Mouse (Mus musculus) olfactory bulb, adult 2 months (tissue): ENCODE results near the gene Snx17. TPM values are rescaled to one million over a fixed set of nuclear protein-coding genes. Genes with fewer than 3 reads are reported as not detected.
A peak's percentile ranks its signal among the peaks of the same experiment; 100 is the strongest.

Experiments
- H3K27ac ChIP-seq: fragments of 200-500 bp; 2 replicates; pipeline ENCODE4 v1.5.1; 2012; ENCODE audit warnings: low read depth, low read length; ENCODE audit not compliant: insufficient read depth
- H3K4me1 ChIP-seq: fragments of 200-500 bp; 2 replicates; pipeline ENCODE4 v1.6.1; 2012; ENCODE audit warnings: low read length; ENCODE audit not compliant: control insufficient read depth, insufficient read depth
- H3K4me3 ChIP-seq: fragments of 200-500 bp; 2 replicates; pipeline ENCODE4 v1.5.1; 2012; ENCODE audit warnings: mild to moderate bottlenecking, low read depth, low read length, moderate library complexity; ENCODE audit not compliant: insufficient read depth
- CTCF ChIP-seq: fragments of 200-500 bp; IDR thresholded peaks from 2 replicates; pipeline ENCODE4 v1.5.1; 2012; ENCODE audit warnings: low read depth, mild to moderate bottlenecking, low read length, moderate library complexity; ENCODE audit not compliant: insufficient read depth
- POLR2A ChIP-seq: fragments of 200-500 bp; IDR thresholded peaks from 2 replicates; pipeline ENCODE4 v1.6.1; 2012; ENCODE audit warnings: mild to moderate bottlenecking, low read depth, low read length, moderate library complexity; ENCODE audit not compliant: insufficient read depth
- WGBS: fragments of 180-500 bp; shearing (Covaris S2); methylation state at CpG from one replicate; pipeline ENCODE4 v1.1.7; 2018; 5-methylcytosine and 5-hydroxymethylcytosine counted together
- polyA plus RNA-seq: library from polyadenylated mRNA; stranded (reverse); fragments of >200 nt; gene quantifications from 2 replicates; pipeline ENCODE4 v1.2.4, GENCODE M21; 2012; ENCODE audit warnings: low replicate concordance; ENCODE audit not compliant: missing spikeins, insufficient read depth, insufficient read length

The Snx17 gene
- polyA plus RNA-seq, 1 experiment: not detected

- TF ChIP-seq CTCF: no peak
- no peak for TF ChIP-seq POLR2A
- peak overlapping the region; percentile 64 for H3K27ac ChIP-seq
- H3K4me3 ChIP-seq: peak overlapping the region; percentile 97
- WGBS: under 1% methylated on average over 40 of the region's 40 CpGs
- H3K4me1 ChIP-seq: 0 out of 2 replicates have a peak, but pooled peaks cover 2% of the 10 kb centered on the region
Measured at GRCm38 (mm10) chr5:31219911-31220447, 27.0 kb downstream of the Snx17 start.

- TF ChIP-seq POLR2A: peak; percentile 95
- TF ChIP-seq CTCF: no peak
- H3K27ac ChIP-seq: peak within 1 kb of the TSS; percentile 64
- peak within 1 kb of the TSS; percentile 97 for H3K4me3 ChIP-seq
- under 1% methylated on average over 68 of the region's 70 CpGs for WGBS
- H3K4me1 ChIP-seq: 0 out of 2 replicates have a peak, but pooled peaks cover 2% of the 10 kb centered on the region
Measured at GRCm38 (mm10) chr5:31220448-31221303, 27.6 kb downstream of the Snx17 start, which contains the start of gene Ppm1g. Ppm1g (minus strand) TSS chr5:31220687.

GRCm38 (mm10) chr5:31221304-31221945, 28.4 kb downstream of the Snx17 start:
- 0 out of 2 replicates have a peak, but pooled peaks cover 2% of the 10 kb centered on the region for H3K4me1 ChIP-seq
- WGBS: 8% methylated on average over 11 of the region's 11 CpGs
- TF ChIP-seq POLR2A (no peak), CTCF (no peak)
- peak overlapping the region; percentile 54; the same call in 1 of the 2 replicates for H3K27ac ChIP-seq
- H3K4me3 ChIP-seq: peak overlapping the region; percentile 97

GRCm38 (mm10) chr5:31222696-31223095, 29.7 kb downstream of the Snx17 start:
- TF ChIP-seq POLR2A: no peak
- no peak for TF ChIP-seq CTCF
- no peak overlapping the region for H3K4me3 ChIP-seq
- H3K27ac ChIP-seq: no peak overlapping the region
- WGBS: 93% methylated on average over 9 of the region's 9 CpGs
- 0 out of 2 replicates have a peak, but pooled peaks cover 2% of the 10 kb centered on the region for H3K4me1 ChIP-seq

- Histone ChIP-seq H3K4me3 (no peak overlapping the region), H3K4me1 (no peaks in the 10 kb centered on the region), H3K27ac (no peak overlapping the region)
- TF ChIP-seq CTCF: no peak
- no peak for TF ChIP-seq POLR2A
- 82% methylated on average over 1 of the region's 1 CpGs for WGBS
Measured at GRCm38 (mm10) chr5:31226641-31227040, 33.6 kb downstream of the Snx17 start.

GRCm38 (mm10) chr5:31240637-31241521, 47.9 kb downstream of the Snx17 start, which contains the start of the genes Nrbp1 and Gm9970:
Nrbp1 (plus strand) TSS chr5:31240864.
Gm9970 (minus strand) TSS chr5:31241232.
- TF ChIP-seq POLR2A: peak; percentile 95
- no peak for TF ChIP-seq CTCF
- Histone ChIP-seq H3K27ac (peak within 1 kb of the TSS; percentile 83), H3K4me3 (peak within 1 kb of the TSS; percentile 71), H3K4me1 (no peaks in the 10 kb centered on the region)
- under 1% methylated on average over 98 of the region's 103 CpGs for WGBS

GRCm38 (mm10) chr5:31241522-31242034, 48.6 kb downstream of the Snx17 start:
- no peak overlapping the region for H3K27ac ChIP-seq
- no peaks in the 10 kb centered on the region for H3K4me1 ChIP-seq
- 0% methylated on average over 13 of the region's 13 CpGs for WGBS
- peak overlapping the region; percentile 71 for H3K4me3 ChIP-seq
- TF ChIP-seq POLR2A (no peak), CTCF (no peak)

- H3K27ac ChIP-seq: no peak overlapping the region
- no peak overlapping the region for H3K4me3 ChIP-seq
- TF ChIP-seq POLR2A (no peak), CTCF (no peak)
- 11% methylated on average over 10 of the region's 10 CpGs for WGBS
- no peaks in the 10 kb centered on the region for H3K4me1 ChIP-seq
Measured at GRCm38 (mm10) chr5:31242191-31242590, 49.2 kb downstream of the Snx17 start.

Other genes starting within 250 kb of the Snx17 start
- gene Cgref1, start 247.6 kb upstream of the Snx17 start, polyA plus RNA-seq: not detected in 2 replicates
- gene Preb, start 232.9 kb upstream of the Snx17 start, polyA plus RNA-seq: not detected in 2 replicates
- gene Tcf23, start 224.6 kb upstream of the Snx17 start, polyA plus RNA-seq: not detected in 2 replicates
- gene Atraid, start 144.9 kb upstream of the Snx17 start, polyA plus RNA-seq: not detected in 2 replicates
- not detected in 2 replicates for gene Slc5a6, start 144.3 kb upstream of the Snx17 start, polyA plus RNA-seq
- gene Cad, start 138.4 kb upstream of the Snx17 start, polyA plus RNA-seq: not detected in 2 replicates
- gene Dnajc5g, start 86.9 kb upstream of the Snx17 start, polyA plus RNA-seq: not detected in 2 replicates
- not detected in 2 replicates for gene Slc30a3, start 85.0 kb upstream of the Snx17 start, polyA plus RNA-seq
- gene Trim54, start 76.5 kb upstream of the Snx17 start, polyA plus RNA-seq: not detected in 2 replicates
- not detected in 2 replicates for gene Ucn, start 54.4 kb upstream of the Snx17 start, polyA plus RNA-seq
- gene Mpv17, start 39.0 kb upstream of the Snx17 start, polyA plus RNA-seq: not detected in 2 replicates
- gene Gm29609, start 13.3 kb upstream of the Snx17 start, polyA plus RNA-seq: not detected in 2 replicates
- not detected in 2 replicates for gene Gtf3c2, start 13.1 kb upstream of the Snx17 start, polyA plus RNA-seq
- not detected in 2 replicates for gene Eif2b4, start 203 bp downstream of the Snx17 start, polyA plus RNA-seq
- not detected in 2 replicates for gene Zfp513, start 9.1 kb downstream of the Snx17 start, polyA plus RNA-seq
- gene Ppm1g, start 27.5 kb downstream of the Snx17 start, polyA plus RNA-seq: not detected in 2 replicates
- gene Nrbp1, start 47.6 kb downstream of the Snx17 start, polyA plus RNA-seq: 272 TPM in 1 of 2 replicates, not detected in the other
- gene Gm9970, start 48.0 kb downstream of the Snx17 start, polyA plus RNA-seq: not detected in 2 replicates
- not detected in 2 replicates for gene Krtcap3, start 58.5 kb downstream of the Snx17 start, polyA plus RNA-seq
- not detected in 2 replicates for gene Ift172, start 97.9 kb downstream of the Snx17 start, polyA plus RNA-seq
- not detected in 2 replicates for gene Fndc4, start 102.9 kb downstream of the Snx17 start, polyA plus RNA-seq
- not detected in 2 replicates for gene Gckr, start 104.2 kb downstream of the Snx17 start, polyA plus RNA-seq